Mouse (Mus musculus): Measurements from ENCODE around the gene Smagp.

The Smagp gene

GRCm38 (mm10) chr15:100598287-100598882, 38.4 kb downstream of the Smagp start:
- in situ Hi-C loops (cut with MboI, MseI): no loop called here

- in situ Hi-C loops (cut with MboI, MseI): loop anchor here in 1 of 2 experiments (5.0 kb wide), 1 partner anchor 36 kb away; no protein-coding TSS in a partner anchor
These were observed 43.9 kb downstream of the Smagp start for GRCm38 (mm10) chr15:100592817-100593216.

GRCm38 (mm10) chr15:100590436-100590835, 46.3 kb downstream of the Smagp start:
- in situ Hi-C loops (cut with MboI, MseI): loop anchor here in 1 of 2 experiments (5.0 kb wide), 1 partner anchor 33 kb away; no protein-coding TSS in a partner anchor

- in situ Hi-C loops (cut with MboI, MseI): no loop called here
These were observed 48.4 kb downstream of the Smagp start for GRCm38 (mm10) chr15:100588297-100588696.

GRCm38 (mm10) chr15:100587166-100587565, 49.6 kb downstream of the Smagp start:
- in situ Hi-C loops (cut with MboI, MseI): no loop called here

GRCm38 (mm10) chr15:100585931-100586330, 50.8 kb downstream of the Smagp start:
- in situ Hi-C loops (cut with MboI, MseI): no loop called here

- in situ Hi-C loops (cut with MboI, MseI): no loop called here
These were observed 56.6 kb downstream of the Smagp start for GRCm38 (mm10) chr15:100580108-100580507.

GRCm38 (mm10) chr15:100577972-100578371, 58.8 kb downstream of the Smagp start:
- in situ Hi-C loops (cut with MboI, MseI): loop anchor here in 1 of 2 experiments (5.0 kb wide), 1 partner anchor 56 kb away; no protein-coding TSS in a partner anchor

- in situ Hi-C loops (cut with MboI, MseI): loop anchor here in 1 of 2 experiments (5.0 kb wide), 1 partner anchor 55 kb away; no protein-coding TSS in a partner anchor
These were observed 59.9 kb downstream of the Smagp start for GRCm38 (mm10) chr15:100576810-100577209.

- in situ Hi-C loops (cut with MboI, MseI): loop anchor here in 1 of 2 experiments (5.0 kb wide), 1 partner anchor 54 kb away; no protein-coding TSS in a partner anchor
These were observed 60.3 kb downstream of the Smagp start for GRCm38 (mm10) chr15:100576392-100576791.

GRCm38 (mm10) chr15:100575366-100575765, 61.4 kb downstream of the Smagp start:
- in situ Hi-C loops (cut with MboI, MseI): loop anchor here in 1 of 2 experiments (5.0 kb wide), 1 partner anchor 53 kb away; no protein-coding TSS in a partner anchor

- in situ Hi-C loops (cut with MboI, MseI): no loop called here
These were observed 62.4 kb downstream of the Smagp start for GRCm38 (mm10) chr15:100574378-100574777.

- in situ Hi-C loops (cut with MboI, MseI): no loop called here
These were observed 62.8 kb downstream of the Smagp start for GRCm38 (mm10) chr15:100573946-100574345.

All from T-helper 17 cell (primary cell).